Mouse (Mus musculus) layer of hippocampus, adult 11-12 months (tissue): Measurements from ENCODE around the gene Tmco1.
"Not testable (repeated sequence)": the region's sequence is repeated elsewhere in the genome, so short reads cannot be mapped to it uniquely, and the experiment has no call there.

Experiments
- DNase-seq: peaks from one replicate; pipeline ENCODE4 v3.0.0; 2022; ENCODE audit warnings: low spot score

The Tmco1 gene

DNA sequence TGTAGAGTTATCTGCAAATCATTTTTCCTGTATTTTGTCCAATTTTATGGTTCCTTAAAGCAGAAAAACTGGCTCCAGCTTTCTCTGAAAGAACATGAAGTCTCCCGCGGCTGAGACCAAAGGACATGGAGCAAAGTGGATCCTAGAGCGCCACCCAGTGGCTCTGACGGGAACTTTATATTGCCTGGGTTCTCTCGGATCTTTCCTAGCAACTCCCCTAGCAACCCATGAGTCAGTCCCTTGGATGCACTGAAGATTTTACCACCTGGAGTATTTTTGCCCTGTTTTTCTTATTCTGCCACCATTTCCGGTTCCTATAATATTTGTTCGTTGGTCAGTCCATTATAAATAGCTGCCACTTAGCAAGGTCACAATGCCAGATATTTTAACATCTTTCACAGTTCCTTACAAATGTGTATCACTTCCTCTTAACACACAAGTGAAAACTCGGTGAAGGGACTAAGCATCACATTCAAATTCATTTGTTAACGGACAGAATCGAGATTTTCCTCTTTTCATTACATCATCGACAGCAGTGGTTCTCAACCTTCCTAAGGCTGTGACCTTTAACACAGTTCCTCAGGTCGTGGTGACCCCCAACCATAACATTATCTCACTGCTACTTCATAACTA, 29.4 kb downstream of the Tmco1 start:
- peak; percentile 95 for DNase-seq

DNA sequence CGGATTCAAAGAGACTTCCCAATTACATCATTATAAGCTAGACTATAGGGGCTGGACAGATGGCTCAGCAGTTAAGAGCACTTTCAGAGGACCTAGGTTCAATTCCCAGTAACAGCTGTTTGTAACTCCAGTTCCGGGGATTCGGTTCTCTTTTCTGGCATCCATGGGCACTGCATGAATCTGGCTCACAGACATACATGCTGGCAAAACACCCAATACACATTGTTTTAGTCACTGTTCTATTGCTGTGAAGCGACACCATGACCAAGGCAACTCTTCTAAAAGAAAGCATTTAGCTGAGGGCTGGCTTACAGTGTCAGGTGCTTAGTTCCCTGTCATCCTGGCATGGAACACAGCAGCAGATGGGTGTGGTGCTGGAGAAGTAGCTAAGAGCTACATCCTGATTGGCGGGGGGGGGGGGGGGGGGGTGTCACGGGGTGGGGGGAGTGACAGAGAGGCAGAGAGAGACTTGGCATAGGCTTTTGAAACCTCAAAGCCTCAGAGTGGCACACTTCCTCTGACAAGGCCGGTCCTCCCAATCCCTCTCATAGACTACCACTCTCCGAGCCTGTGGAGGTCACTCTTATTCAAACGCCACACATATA, 31.1 kb downstream of the Tmco1 start:
- DNase-seq: no peak

DNA sequence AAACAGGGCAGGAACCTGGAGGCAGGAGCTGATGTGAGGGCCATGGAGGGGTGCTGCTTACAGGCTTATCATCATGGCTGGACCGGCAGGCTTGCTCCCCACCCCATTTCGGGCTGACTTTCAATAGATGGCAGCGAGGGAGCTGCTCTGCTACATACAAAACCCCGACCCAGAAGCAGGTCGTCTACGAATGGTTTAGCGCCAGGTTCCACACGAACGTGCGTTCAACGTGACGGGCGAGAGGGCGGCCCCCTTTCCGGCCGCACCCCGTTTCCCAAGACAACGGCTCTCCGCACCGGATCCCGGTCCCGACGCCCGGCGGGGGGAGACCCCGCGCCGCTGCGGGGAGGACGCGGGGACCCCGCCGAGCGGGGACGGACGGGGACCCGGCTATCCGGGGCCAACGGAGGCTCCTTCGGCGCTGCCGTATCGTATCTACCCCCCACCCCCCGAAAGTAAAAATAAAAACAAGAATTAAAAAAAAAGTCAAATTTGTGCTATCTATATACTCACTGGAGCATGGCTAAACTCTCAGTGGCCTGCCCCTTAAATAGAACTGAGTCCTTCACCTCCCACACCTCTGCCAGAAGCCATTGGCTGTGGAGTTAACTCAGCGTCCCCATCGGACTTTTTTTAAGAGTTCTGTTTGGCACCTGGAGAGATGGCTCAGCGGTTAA, 32.1 kb downstream of the Tmco1 start:
- DNase-seq: no peak

DNA sequence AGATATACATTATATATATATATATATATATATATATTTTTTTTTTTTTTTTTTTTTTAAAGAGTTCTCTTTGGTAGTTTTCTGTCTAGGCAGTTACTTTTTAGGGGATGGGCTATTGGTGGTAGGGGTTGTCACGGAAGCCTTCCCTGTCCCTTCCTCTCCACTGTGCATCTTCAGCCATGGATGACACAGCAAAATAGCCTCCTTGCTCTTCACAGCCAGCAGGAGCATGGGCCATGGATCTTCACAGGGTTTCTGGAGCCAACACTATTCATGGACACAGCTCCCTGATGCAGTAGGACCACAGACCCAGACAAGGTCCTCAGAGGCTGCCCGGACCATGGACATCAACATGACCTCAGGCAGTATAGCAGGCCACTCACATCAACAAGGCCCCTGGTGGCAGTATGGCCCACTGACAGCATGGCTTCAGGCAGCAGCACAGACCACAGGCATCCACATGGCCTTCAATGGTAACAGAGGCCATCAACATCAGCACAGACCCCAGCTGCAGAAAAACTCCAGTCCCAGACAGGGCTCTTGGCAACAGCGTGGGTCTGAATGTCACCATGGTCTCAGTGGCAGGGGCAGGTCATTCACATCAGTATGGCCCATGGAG, 32.8 kb downstream of the Tmco1 start:
- DNase-seq: no peak

DNA sequence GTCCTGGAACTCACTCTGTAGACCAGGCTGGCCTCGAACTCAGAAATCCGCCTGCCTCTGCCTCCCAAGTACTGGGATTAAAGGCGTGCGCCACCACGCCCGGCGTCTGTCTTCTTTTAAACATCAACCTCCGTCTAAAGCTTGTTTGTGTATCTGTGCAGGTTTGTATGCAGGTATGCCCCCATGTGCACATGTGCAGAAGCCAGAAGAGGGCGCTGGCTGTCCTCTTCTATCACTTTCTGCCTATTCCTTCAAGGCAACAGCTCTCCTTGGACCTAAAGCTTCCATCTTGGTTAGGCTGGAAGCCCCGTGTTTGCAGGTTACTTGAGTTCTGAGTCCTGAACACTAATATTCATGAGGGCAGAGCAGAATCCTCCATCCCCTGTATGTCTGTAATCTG, 34.7 kb downstream of the Tmco1 start:
- DNase-seq: no peak

DNA sequence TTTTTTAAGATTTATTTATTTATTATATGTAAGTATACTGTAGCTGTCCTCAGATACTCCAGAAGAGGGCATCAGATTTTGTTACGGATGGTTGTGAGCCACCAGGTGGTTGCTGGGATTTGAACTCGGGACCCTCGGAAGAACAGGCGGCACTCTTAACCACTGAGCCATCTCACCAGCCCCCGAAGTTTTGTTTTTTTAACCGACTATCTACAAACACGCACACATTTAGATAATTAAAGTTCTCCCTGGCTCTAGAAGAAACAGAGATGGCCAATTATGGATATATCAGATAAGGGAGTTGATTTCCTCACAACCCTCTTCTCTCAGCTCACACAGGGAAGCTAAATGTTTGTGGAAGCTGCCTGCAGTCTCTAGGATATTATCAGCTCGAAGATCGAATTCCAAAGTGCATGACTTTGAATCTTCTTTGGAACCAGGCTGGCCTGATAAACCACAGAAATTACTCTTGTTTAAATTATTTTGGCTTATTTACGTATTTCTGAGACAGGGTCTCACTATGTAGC, 37.9 kb downstream of the Tmco1 start:
- DNase-seq: not testable (repeated sequence)

DNA sequence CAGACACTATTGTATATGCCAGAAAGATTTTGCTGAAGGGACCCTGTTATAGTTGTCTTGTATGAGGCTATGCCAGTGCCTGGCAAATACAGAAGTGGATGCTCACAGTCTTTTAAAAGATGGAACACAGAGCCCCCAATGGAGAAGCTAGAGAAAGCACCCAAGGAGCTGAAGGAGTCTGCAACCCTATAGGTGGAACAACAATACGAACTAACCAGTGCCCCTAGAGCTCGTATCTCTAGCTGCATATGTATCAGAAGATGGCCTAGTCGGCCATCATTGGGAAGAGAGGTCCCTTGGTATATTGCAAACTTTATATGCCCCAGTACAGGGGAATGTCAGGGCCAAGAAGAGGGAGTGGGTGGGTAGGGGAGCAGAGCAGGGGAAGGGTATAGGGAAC, 41.0 kb downstream of the Tmco1 start:
- not testable (repeated sequence) for DNase-seq

DNA sequence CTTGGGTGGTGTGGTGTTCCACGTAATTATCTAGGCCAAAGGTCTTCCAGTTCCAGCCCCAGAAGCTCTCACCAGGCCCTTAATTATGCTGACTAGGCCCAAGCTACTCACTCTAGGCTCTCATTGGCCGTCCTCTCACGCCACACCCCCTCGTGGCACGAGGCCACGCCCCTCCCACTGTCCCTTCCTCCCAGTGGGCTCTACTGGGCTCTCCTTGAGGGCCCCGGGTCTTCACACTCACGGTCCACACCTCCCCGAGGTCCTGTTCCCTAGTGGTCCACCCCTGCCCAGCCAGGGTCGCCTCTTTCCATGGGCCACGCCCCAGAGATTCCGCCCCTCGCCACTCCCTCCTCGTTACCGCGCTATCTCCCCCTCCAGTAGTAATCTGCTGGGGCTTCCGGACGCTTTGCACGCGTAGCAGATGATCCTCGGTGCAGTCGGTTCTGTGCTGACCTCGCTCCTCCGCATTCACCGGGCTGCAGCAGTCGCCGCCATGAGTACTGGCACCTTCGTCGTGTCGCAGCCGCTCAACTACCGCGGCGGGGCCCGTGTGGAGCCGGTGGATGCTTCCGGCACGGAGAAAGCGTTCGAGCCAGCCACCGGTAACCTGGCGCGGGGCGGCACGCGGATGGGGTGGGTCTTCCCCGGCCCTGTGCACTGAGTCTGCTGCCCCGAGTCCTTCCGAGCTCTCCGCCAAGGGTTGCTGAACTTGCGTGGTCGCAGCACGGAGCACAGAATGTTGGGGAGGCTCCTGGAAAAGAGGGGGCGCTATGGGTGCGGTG, 41.8 kb downstream of the Tmco1 start, which contains the start of gene Aldh9a1:
Gene Aldh9a1, plus strand, starts transcription at position 177 of the 782 bp plus-strand sequence.
- peak; percentile 90 for DNase-seq

DNA sequence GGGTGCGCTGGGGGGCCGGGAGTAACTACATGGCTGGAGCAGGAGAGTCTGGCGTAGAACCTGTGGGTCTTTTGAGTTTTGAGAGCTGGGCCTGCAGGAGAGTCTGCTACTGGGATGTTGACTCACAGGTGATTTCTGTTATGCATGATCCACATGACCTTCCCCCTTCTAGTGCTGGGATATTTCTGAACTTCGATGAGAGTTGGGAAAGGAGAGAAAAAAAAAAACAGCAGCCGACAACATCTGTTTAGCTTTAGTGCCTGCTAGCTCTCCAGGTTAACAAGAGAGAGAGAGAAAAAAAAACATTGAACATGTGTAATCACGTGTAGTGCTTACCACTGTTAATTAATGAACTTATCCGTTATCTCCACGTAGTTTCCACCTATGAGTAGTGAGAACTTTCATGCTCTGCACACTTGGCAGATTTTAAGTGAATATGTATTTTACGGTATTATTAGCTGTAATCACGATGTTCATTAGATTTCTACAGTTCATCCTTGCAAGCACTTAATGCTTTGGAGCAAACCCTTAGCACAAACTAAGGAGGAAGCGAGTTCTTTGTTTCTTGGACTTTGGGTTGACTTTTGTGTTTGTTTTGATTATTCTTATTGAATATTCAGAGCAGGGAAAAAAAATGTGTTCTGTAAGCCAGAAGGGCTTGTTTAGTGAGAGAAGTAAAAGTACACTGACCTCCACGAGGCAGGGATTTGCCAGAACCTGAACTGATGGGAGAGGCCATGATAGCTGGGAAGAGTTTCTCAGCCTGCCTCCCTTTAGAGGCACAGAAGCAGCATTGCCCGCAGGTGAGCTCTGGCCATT, 42.6 kb downstream of the Tmco1 start:
- DNase-seq: no peak

DNA sequence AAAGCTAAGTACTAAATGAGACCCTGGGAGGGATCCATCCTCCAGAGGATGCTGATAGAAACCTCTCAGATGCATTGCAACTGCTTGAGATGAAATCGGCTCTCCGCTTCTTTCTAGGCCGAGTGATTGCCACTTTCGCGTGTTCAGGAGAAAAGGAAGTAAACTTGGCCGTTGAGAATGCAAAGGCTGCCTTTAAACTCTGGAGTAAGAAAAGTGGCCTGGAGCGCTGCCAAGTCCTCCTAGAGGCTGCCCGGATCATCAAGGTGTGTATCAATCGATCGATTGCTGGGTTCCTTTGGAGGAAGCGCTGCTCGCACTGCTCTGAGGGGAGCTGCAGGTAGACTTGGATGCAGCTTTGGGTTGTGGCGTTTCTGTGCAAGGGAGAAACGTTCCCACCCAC, 44.2 kb downstream of the Tmco1 start:
- no peak for DNase-seq

DNA sequence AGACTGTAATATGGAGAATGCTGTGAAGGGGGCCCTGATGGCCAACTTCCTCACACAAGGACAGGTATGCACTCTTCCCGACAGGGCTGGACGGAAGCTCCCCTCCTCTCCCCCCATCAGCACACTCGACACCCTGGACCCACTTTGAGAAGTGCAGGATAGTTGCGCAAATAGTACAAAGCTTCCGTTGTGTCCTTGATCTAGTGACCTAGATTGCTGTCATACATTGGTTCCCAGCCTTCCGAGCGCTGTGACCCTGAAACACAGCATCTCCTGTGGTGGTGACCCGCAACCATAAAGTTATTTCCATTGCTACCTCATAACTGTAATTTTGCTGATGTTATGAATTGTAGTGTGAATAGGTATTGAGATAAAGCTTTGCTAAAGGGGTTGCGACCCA, 49.2 kb downstream of the Tmco1 start:
- DNase-seq: no peak

DNA sequence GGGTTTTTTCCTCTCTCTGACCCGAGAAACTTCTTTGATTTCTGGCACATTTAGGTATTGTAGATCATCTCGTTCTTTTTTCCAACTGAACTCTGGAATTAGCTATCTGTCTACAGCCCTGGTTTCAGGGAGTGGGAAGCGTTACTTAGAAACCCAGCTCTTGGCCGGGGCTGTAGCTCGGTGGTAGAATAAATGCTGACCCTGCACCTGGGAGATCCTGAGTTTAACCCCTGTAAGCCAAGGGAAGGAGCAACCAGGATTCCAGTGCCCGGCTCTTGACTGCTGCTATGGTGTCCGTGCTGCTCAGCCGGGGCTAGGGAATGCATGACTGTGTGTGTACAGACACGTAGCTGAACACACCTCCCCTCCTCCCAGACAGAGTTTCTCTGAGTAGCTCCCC, 50.6 kb downstream of the Tmco1 start:
- no peak for DNase-seq

DNA sequence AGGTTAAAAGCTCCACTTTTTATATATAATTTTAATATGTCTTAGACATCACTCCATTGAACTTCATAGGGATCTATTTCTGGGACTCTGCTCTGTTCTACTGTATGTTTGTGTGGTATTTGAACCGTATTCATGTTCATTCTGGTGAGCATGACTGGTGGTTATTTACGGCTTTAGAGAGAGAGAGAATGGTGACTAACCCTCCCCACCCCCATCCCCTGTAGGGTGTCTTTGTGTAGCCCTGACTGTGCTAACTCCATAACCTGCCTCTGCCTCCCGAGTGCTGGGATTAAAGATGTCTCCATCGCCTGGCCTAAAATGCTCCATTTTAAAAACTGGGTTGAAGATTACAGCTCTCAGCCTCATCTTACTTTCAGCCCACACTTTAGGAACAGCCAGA, 52.1 kb downstream of the Tmco1 start:
- no peak for DNase-seq

DNA sequence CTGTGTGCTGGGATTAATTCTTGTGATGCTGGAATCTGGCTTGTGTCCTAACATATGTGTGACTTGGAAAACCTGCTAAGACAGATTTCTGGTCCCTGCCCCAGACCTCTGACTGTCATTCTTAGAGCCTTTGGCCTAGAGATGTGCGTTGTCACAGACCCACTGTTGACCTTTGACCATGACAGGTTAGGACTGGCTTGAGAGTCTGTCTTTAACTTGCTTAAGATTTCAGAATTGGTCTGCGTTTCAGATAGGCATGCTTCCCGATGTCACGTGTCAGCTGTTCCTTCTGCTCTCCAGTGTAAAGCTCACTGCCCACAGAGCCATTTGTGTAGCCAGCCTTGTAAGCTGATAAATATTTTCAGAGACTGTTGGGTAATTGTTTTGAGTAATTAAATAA, 54.6 kb downstream of the Tmco1 start:
- DNase-seq: no peak

DNA sequence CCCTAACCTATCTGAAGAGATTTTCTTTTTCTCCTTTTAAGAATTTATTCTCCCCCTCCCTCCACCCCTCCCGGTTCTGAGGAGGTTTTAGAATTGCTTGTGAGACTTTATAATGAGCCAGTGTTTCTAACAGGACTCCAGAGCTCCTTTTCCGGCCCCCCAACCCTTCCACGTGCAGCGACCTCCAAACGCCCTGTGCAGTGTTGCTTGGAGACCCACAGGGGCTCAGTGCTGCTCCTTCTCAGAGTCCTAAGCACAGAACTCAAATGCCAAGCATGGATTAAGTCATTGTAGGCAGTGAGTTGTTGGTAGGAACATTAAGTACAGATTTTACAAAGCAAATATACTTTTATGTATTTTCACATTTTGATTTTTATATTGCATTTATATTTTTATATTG, 55.1 kb downstream of the Tmco1 start:
- DNase-seq: no peak

DNA sequence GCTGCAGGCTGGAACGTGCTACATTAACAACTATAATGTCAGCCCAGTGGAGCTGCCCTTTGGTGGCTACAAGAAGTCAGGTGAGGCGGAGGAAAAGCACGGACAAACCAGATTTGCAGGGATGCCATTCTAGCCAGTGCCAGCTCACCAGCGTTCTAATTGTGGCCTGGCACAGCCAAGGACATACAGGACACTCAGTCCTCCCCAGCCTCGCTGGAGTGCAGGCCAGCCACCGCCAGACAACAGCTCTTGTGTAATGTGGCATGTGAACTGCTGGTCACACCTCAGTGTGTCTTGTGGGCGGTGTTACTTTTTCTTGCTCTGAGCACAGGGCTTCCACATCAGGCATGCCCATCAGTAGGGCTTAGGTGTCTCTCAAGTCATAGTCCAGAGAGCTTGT, 57.6 kb downstream of the Tmco1 start:
- DNase-seq: no peak

DNA sequence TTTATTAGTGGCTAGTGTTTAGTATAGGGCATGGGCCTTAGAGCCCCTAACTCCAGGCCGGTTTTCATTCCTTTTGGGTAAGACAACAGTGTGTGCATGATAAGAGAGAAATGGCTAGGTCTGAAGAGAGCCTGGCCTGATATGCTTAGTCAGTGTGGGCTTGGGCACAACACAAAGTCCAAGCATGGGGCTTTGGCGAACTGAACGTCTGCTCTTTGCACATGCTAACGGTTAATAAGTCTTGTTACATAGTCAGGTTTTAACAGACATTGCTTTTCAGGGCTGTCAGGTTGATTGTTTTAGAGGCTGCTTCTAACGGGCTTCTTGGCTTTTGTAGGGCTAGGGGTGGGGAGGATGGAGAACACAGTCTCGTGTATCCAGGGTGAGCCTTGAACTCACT, 58.4 kb downstream of the Tmco1 start:
- DNase-seq: no peak

DNA sequence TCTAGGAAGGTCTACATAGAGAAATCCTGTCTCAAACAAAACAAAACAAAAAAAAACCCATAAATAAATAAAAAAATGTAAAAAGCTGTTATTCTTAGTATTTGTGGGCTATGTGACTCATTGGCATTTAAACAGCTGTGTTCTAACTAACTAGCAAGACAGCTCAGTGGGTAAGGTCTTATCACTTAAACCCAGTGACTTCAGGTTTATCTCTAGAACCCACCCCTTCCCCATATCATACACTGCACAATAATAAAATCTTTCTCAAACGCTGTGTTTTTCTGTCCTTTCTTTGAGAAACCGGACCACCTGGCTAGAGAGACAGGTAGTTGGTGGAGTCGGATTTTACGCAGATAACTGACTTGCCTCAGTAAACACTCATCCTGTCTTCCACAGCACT, 59.8 kb downstream of the Tmco1 start:
- no peak for DNase-seq

DNA sequence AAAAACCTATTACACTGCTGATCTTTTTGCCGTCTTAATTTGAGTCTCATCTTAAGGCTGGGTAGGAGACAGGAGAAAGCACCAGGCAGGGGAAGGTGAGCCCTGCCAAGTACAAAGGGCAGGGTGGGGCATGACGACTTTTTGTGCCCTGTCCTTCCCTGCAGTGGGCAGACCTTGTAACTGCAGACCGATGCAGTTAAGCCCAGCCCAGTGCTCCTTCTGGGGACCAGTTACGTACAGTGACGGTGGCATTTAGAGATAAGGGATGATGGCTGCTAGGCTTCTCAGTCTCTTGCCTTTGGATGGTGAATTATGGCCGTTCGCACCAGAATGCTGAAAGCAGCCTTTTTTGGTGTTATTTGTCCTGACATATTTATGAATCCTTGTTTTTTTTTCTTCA, 60.3 kb downstream of the Tmco1 start:
- no peak for DNase-seq

DNA sequence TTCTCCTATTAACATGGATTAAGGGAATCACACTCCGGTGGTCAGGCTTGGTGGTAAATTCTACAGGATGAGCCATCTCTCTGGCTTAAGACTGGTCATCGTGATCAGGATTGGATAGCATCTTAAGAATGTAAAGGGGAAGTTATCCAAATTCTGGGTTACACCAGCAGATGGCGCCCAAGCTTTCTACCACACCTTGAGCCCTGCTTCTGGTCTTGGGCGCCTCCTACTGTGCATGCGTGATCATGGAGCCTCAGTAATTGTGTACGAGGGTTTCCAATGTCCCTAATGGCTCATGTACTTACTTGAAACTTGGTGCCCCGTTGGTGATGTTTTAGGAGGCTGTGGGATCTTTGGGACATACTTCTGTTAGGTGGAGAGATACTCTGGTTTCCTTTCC, 61.7 kb downstream of the Tmco1 start:
- DNase-seq: peak; percentile 94

DNA sequence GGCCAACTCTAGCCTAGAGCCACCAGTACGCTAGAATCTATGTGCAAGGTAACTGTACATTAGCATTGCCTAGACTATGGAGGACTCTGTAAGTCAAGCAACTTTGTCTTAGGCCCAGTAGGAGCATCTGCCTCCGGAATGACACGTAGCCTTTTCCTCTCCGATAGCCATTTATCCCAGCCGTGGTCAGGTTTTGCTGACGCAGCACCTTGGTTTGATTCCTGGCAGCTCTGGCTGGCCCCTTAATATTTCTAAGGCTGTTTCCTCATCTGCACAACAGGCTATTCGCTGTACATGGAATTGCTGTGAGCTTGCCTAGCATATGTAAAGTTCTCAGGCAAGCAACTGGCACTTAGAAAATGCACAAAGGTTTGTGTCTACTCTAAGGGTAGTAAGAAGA, 64.6 kb downstream of the Tmco1 start:
- DNase-seq: no peak
